Mouse (Mus musculus) embryo, embryonic 10.5 days (tissue): ENCODE measurements around the gene Ceacam13.
"Not testable (repeated sequence)": the region's sequence is repeated elsewhere in the genome, so short reads cannot be mapped to it uniquely, and the experiment has no call there.

Source experiments
- DNase-seq: peaks from one replicate; pipeline ENCODE4 v3.0.0-alpha.2; 2015; ENCODE audit warnings: low spot score

Gene Ceacam13

DNA sequence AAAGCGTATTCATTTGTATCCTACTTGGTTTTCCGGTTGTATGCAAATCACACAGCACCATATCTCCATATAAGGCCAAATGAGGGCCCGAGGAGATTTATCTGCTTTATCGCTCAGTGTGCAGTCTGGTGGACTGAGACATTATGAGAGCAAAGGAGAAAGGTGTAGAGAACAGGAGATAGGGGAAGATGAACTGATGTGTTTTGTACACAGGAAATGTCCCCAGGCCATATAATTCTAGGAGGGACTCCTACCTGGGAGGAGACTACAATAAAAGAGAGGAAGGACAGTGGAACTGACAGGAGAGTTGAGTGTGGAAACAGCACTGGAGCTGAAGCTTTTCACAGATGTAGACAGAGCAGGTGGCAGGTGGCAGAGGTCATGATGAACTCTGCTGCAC lies at the start of gene Ceacam13:
TSS of gene Ceacam13 (plus strand) at position 301 of the 400 bp plus-strand sequence.
- no peak for DNase-seq

DNA sequence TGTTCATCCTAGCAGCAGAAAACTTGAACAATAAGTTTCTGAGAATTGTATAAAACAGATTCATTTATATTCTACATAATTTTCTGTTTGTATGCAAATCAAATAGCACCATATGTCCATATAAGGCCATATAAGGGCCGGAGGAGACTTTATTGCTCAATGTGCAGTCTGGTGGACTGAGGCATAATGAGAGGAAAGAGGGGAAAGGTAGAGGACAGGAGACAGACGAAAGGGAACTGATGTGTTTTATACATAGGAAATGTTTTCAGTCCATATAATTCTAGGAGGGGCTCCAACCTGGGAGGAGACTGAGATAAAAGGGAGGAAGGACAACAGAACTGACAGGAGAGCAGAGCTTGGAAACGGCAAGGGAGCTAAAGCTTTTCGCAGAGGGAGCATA lies 37.9 kb upstream of the Ceacam13 start, which contains the start of gene Ceacam11:
TSS of gene Ceacam11 (plus strand) at position 301 of the 400 bp plus-strand sequence.
- no peak for DNase-seq

DNA sequence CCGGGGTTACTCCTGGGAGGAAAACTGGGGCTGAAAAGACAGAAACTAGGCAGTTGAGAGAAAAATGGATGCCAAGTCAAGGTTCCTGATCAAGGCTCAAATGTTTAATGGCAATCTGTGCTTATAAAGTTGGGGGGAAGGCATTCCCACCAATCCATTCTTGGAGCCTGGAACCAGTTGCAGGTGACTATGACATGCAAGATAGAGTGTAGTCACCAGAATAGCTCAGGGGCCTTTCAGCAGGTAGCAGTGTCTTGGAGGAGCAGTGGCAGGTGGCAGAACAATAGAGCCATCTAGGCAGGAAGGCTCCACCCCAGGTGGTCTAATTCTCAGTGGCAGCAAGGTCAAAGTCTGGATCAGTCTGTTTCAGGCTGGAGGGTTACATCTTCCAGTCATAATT lies 8.6 kb upstream of the Ceacam13 start:
- not testable (repeated sequence) for DNase-seq

DNA sequence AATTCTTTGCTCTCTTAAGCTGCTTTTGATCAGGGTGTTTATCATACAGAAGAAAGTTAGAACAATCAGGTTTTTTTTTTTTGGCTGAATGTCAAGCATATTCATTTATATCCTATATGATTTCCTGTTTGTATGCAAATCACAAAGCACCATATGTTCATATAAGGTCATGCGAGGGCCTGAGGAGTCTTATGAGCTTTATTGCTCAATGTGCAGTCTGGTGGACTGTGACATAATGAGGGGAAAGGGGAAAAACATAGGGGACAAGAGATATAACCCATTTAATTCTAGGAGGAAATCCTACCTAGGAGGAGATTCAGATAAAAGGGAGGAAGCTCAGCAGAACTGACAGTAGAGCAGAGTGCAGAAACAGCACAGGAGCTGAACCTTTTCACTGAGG lies 55.9 kb downstream of the Ceacam13 start, which contains the start of gene Ceacam12:
TSS of gene Ceacam12 (plus strand) at position 301 of the 400 bp plus-strand sequence.
- no peak for DNase-seq
